Mouse (Mus musculus): Measurements from ENCODE around the gene Gm42715.

DNA sequence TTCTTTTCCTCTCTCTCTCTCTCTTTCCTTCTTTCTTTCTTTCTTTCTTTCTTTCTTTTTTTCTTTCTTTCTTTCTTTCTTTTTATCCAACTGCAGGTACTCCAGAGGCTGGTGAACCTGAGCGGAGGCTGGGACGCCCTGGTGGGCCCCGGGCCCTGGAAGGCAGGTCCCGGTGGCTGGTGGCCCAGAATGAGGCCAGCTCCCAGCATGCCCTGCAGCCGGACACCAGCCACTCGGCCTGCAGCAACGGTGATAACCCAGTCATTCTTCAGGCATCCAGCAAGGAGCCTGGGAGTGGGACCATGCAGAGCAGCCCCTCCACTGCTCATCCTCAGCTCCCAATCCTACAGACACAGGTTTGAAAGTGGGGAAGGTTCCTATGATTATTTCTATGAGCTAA lies 3.5 kb upstream of the Gm42715 start:
- TF ChIP-seq POLR2A (IDR thresholded peaks at IDR 0.05; ENCODE audit: low read depth, low read length): no peak
- TF ChIP-seq CTCF (IDR thresholded peaks at IDR 0.05; ENCODE audit: extremely low read depth, insufficient read length, insufficient replicate concordance, low read depth, low read length): no peak

All from small intestine, adult 2 months (tissue).